Mouse (Mus musculus) intestine, embryonic 14.5 days (tissue): ENCODE data around the gene Hmcn2. TPM values are rescaled to one million over a fixed set of nuclear protein-coding genes. Genes with fewer than 3 reads are reported as not detected.

ENCODE experiments used
- ATAC-seq: fragments of 200-750 bp; cut with Nextera tagmentation; replicated peaks from 2 replicates; pipeline ENCODE4 v1.8.0; 2017; ENCODE audit warnings: low read depth, moderate number of reproducible peaks, moderate TSS enrichment, moderate library complexity; ENCODE audit not compliant: low FRiP score, low TSS enrichment
- DNase-seq: peaks from one replicate; pipeline ENCODE4 v3.0.0-alpha.2; 2018; ENCODE audit warnings: low spot score
- H3K27ac ChIP-seq: fragments of 300-500 bp; sonication (generic); 2 replicates; pipeline ENCODE4 v1.5.1; 2014; ENCODE audit warnings: low read depth, mild to moderate bottlenecking, control low read depth
- H3K27me3 ChIP-seq: fragments of 300-500 bp; sonication (generic); replicated peaks from 2 replicates; pipeline ENCODE4 v1.6.1; 2014; ENCODE audit warnings: low read length, control low read depth; ENCODE audit not compliant: control insufficient read depth, insufficient read depth
- H3K36me3 ChIP-seq: fragments of 300-500 bp; sonication (generic); 2 replicates; pipeline ENCODE4 v1.6.1; 2014; ENCODE audit warnings: low read length, control low read depth; ENCODE audit not compliant: control insufficient read depth, insufficient read depth
- H3K4me1 ChIP-seq: fragments of 300-500 bp; sonication (generic); replicated peaks from 2 replicates; pipeline ENCODE4 v1.6.1; 2014; ENCODE audit warnings: low read length, control low read depth, mixed read lengths; ENCODE audit not compliant: control insufficient read depth, insufficient read depth
- H3K4me2 ChIP-seq: fragments of 300-500 bp; sonication (generic); 2 replicates; pipeline ENCODE4 v1.6.1; 2014; ENCODE audit warnings: low read length
- H3K4me3 ChIP-seq: fragments of 300-500 bp; sonication (generic); 2 replicates; pipeline ENCODE4 v1.5.1; 2014; ENCODE audit warnings: low read depth, low read length, control low read depth, mixed read lengths
- H3K9ac ChIP-seq: fragments of 300-500 bp; sonication (generic); 2 replicates; pipeline ENCODE4 v1.6.1; 2014; ENCODE audit warnings: mild to moderate bottlenecking, low read length
- H3K9me3 ChIP-seq: fragments of 300-500 bp; sonication (generic); 2 replicates; pipeline ENCODE4 v1.6.1; 2016; ENCODE audit warnings: low read length, control low read depth; ENCODE audit not compliant: control insufficient read depth
- WGBS: fragments of 180-500 bp; shearing (Covaris S2); extraction: QIAGEN DNeasy Blood & Tissue Kit; methylation state at CpG from one replicate; pipeline ENCODE4 v1.1.7; 2014; 5-methylcytosine and 5-hydroxymethylcytosine counted together
- polyA plus RNA-seq: library from polyadenylated mRNA; unstranded; fragments of >200 nt; fragmentation: Nextera tagmentation; extraction: Ambion mirVana; gene quantifications from 2 replicates; pipeline ENCODE4 v1.2.1, GENCODE M21; 2014

Gene Hmcn2
- polyA plus RNA-seq, 1 experiment from 2014 or later: 10.0 TPM

GRCm38 (mm10) chr2:31493243-31493642, 179.0 kb downstream of the Hmcn2 start:
- Histone ChIP-seq H3K4me3 (no peak overlapping the region), H3K27me3 (no peaks in the 10 kb centered on the region), H3K9ac (no peak overlapping the region), H3K9me3 (no peaks in the 10 kb centered on the region), H3K36me3 (no peaks in the 10 kb centered on the region), H3K4me1 (no peaks in the 10 kb centered on the region), H3K4me2 (no peak overlapping the region), H3K27ac (no peak overlapping the region)
- ATAC-seq: no peak
- 76% methylated on average over 11 of the region's 11 CpGs for WGBS
- DNase-seq: no peak

GRCm38 (mm10) chr2:31494315-31494714, 180.1 kb downstream of the Hmcn2 start:
- H3K9me3 ChIP-seq: no peaks in the 10 kb centered on the region
- no peaks in the 10 kb centered on the region for H3K27me3 ChIP-seq
- H3K27ac ChIP-seq: no peak overlapping the region
- H3K4me2 ChIP-seq: no peak overlapping the region
- 79% methylated on average over 5 of the region's 5 CpGs for WGBS
- H3K9ac ChIP-seq: no peak overlapping the region
- no peak for DNase-seq
- no peak overlapping the region for H3K4me3 ChIP-seq
- H3K36me3 ChIP-seq: no peaks in the 10 kb centered on the region
- no peak for ATAC-seq
- no peaks in the 10 kb centered on the region for H3K4me1 ChIP-seq

GRCm38 (mm10) chr2:31495046-31495476, 180.8 kb downstream of the Hmcn2 start:
- H3K4me3 ChIP-seq: no peak overlapping the region
- no peak overlapping the region for H3K4me2 ChIP-seq
- ATAC-seq (no peak), DNase-seq (no peak)
- H3K27me3 ChIP-seq: 0 out of 2 replicates have a peak, but pooled peaks cover 2% of the 10 kb centered on the region
- no peaks in the 10 kb centered on the region for H3K36me3 ChIP-seq
- H3K27ac ChIP-seq: no peak overlapping the region
- H3K9me3 ChIP-seq: no peaks in the 10 kb centered on the region
- H3K9ac ChIP-seq: no peak overlapping the region
- WGBS: 67% methylated on average over 13 of the region's 13 CpGs
- H3K4me1 ChIP-seq: no peaks in the 10 kb centered on the region

- Histone ChIP-seq H3K9ac (no peak overlapping the region), H3K4me3 (no peak overlapping the region), H3K4me2 (no peak overlapping the region), H3K4me1 (no peaks in the 10 kb centered on the region), H3K27me3 (0 out of 2 replicates have a peak, but pooled peaks cover 2% of the 10 kb centered on the region), H3K36me3 (no peaks in the 10 kb centered on the region), H3K9me3 (no peaks in the 10 kb centered on the region), H3K27ac (no peak overlapping the region)
- no peak for ATAC-seq
- no peak for DNase-seq
- WGBS: 19% methylated on average over 1 of the region's 1 CpGs
These were observed 181.9 kb downstream of the Hmcn2 start for GRCm38 (mm10) chr2:31496141-31496540.

GRCm38 (mm10) chr2:31497113-31497512, 182.9 kb downstream of the Hmcn2 start:
- Histone ChIP-seq H3K9me3 (no peaks in the 10 kb centered on the region), H3K27ac (no peak overlapping the region), H3K9ac (no peak overlapping the region), H3K4me3 (no peak overlapping the region), H3K4me2 (no peak overlapping the region), H3K36me3 (no peaks in the 10 kb centered on the region), H3K4me1 (no peaks in the 10 kb centered on the region), H3K27me3 (0 out of 2 replicates have a peak, but pooled peaks cover 2% of the 10 kb centered on the region)
- ATAC-seq (no peak), DNase-seq (no peak)
- WGBS: 67% methylated on average over 7 of the region's 7 CpGs

- no peaks in the 10 kb centered on the region for H3K36me3 ChIP-seq
- WGBS: 83% methylated on average over 19 of the region's 19 CpGs
- 0 out of 2 replicates have a peak, but pooled peaks cover 2% of the 10 kb centered on the region for H3K27me3 ChIP-seq
- no peaks in the 10 kb centered on the region for H3K9me3 ChIP-seq
- H3K4me3 ChIP-seq: no peak overlapping the region
- no peak overlapping the region for H3K9ac ChIP-seq
- H3K4me1 ChIP-seq: no peaks in the 10 kb centered on the region
- ATAC-seq: no peak
- no peak for DNase-seq
- no peak overlapping the region for H3K4me2 ChIP-seq
- no peak overlapping the region for H3K27ac ChIP-seq
These were observed 183.4 kb downstream of the Hmcn2 start for GRCm38 (mm10) chr2:31497635-31498034.

- WGBS: 48% methylated on average over 21 of the region's 21 CpGs
These were observed 185.4 kb downstream of the Hmcn2 start for GRCm38 (mm10) chr2:31499327-31500291.

GRCm38 (mm10) chr2:31500292-31501204, 186.3 kb downstream of the Hmcn2 start:
- no peak overlapping the region for H3K9ac ChIP-seq
- H3K36me3 ChIP-seq: no peaks in the 10 kb centered on the region
- H3K9me3 ChIP-seq: no peaks in the 10 kb centered on the region
- H3K27me3 ChIP-seq: 0 out of 2 replicates have a peak, but pooled peaks cover 2% of the 10 kb centered on the region
- no peak overlapping the region for H3K4me2 ChIP-seq
- peaks cover 5% of the 10 kb centered on the region; the same call in 1 of the 2 replicates for H3K4me1 ChIP-seq
- ATAC-seq: no peak
- H3K27ac ChIP-seq: no peak overlapping the region
- no peak overlapping the region for H3K4me3 ChIP-seq
- DNase-seq: no peak
- WGBS: 83% methylated on average over 24 of the region's 24 CpGs

More at GRCm38 (mm10) chr2:31499327-31500291, 185.4 kb downstream of the Hmcn2 start:
- no peaks in the 10 kb centered on the region for H3K9me3 ChIP-seq
- H3K4me3 ChIP-seq: no peak overlapping the region
- ATAC-seq (no peak), DNase-seq (no peak)
- H3K4me1 ChIP-seq: no peaks in the 10 kb centered on the region
- no peak overlapping the region for H3K27ac ChIP-seq
- H3K27me3 ChIP-seq: 0 out of 2 replicates have a peak, but pooled peaks cover 2% of the 10 kb centered on the region
- H3K36me3 ChIP-seq: no peaks in the 10 kb centered on the region
- H3K4me2 ChIP-seq: no peak overlapping the region
- no peak overlapping the region for H3K9ac ChIP-seq
